Mouse (Mus musculus) testis, adult 2 months (tissue): ENCODE measurements around the gene Cela3b.

Source experiments
- CTCF ChIP-seq: fragments of 200-500 bp; IDR thresholded peaks from 2 replicates; pipeline ENCODE4 v1.5.1; 2012; ENCODE audit warnings: low read depth, mild to moderate bottlenecking, inconsistent platforms, low read length, moderate library complexity; ENCODE audit not compliant: control insufficient read depth, insufficient read depth, insufficient replicate concordance
- POLR2A ChIP-seq: fragments of 200-500 bp; IDR thresholded peaks from 2 replicates; pipeline ENCODE4 v1.6.1; 2012; ENCODE audit warnings: low read depth, mild to moderate bottlenecking, inconsistent platforms, low read length, moderate library complexity; ENCODE audit not compliant: control insufficient read depth

GRCm38 (mm10) chr4:137430502-137430901 lies at the start of gene Cela3b:
- TF ChIP-seq POLR2A (no peak), CTCF (no peak)
